Mouse (Mus musculus) thymus, adult 2 months (tissue): ENCODE data around the gene Wdhd1.

Source experiments
- CTCF ChIP-seq: fragments of 200-500 bp; IDR thresholded peaks from 2 replicates; pipeline ENCODE4 v1.5.1; 2012; ENCODE audit warnings: mild to moderate bottlenecking, control low read depth, low read length, moderate library complexity, borderline replicate concordance; ENCODE audit not compliant: control insufficient read depth, poor library complexity, insufficient read depth; ENCODE audit errors: extremely low read depth
- POLR2A ChIP-seq: fragments of 200-500 bp; IDR thresholded peaks from 2 replicates; pipeline ENCODE4 v1.6.1; 2012; ENCODE audit warnings: mild to moderate bottlenecking, low read length, control low read depth, moderate library complexity; ENCODE audit not compliant: control insufficient read depth, poor library complexity, insufficient read depth; ENCODE audit errors: extremely low read depth

GRCm38 (mm10) chr14:47193506-47193905 lies 83.2 kb downstream of the Wdhd1 start:
- no peak for TF ChIP-seq CTCF
- no peak for TF ChIP-seq POLR2A
